Mouse (Mus musculus) hindbrain, postnatal 0 days (tissue): ENCODE data around the gene Amotl1. TPM values are rescaled to one million over a fixed set of nuclear protein-coding genes. Genes with fewer than 3 reads are reported as not detected.

Experiments used
- ATAC-seq: fragments of 200-750 bp; cut with Nextera tagmentation; 2 replicates; pipeline ENCODE4 v1.8.0; 2017; ENCODE audit warnings: mild to moderate bottlenecking, moderate TSS enrichment, moderate library complexity
- DNase-seq: peaks from one replicate; pipeline ENCODE4 v3.0.0-alpha.2; 2015; ENCODE audit warnings: low spot score
- H3K27ac ChIP-seq: fragments of 300-500 bp; sonication (generic); 2 replicates; pipeline ENCODE4 v1.5.1; 2014; ENCODE audit warnings: mild to moderate bottlenecking
- H3K27me3 ChIP-seq: fragments of 300-500 bp; sonication (generic); 2 replicates; pipeline ENCODE4 v1.6.1; 2014; ENCODE audit warnings: low read length, mixed read lengths; ENCODE audit not compliant: insufficient read depth
- H3K36me3 ChIP-seq: fragments of 300-500 bp; sonication (generic); 2 replicates; pipeline ENCODE4 v1.6.1; 2014; ENCODE audit warnings: low read length, mixed read lengths; ENCODE audit not compliant: insufficient read depth
- H3K4me1 ChIP-seq: fragments of 300-500 bp; sonication (generic); 2 replicates; pipeline ENCODE4 v1.6.1; 2014; ENCODE audit warnings: antibody characterized with exemption, low read length, mixed read lengths; ENCODE audit not compliant: insufficient read depth
- H3K4me2 ChIP-seq: fragments of 300-500 bp; sonication (generic); 2 replicates; pipeline ENCODE4 v1.6.1; 2014; ENCODE audit warnings: low read depth, mild to moderate bottlenecking, low read length, moderate library complexity, mixed read lengths
- H3K4me3 ChIP-seq: fragments of 300-500 bp; sonication (generic); 2 replicates; pipeline ENCODE4 v1.5.1; 2014; ENCODE audit warnings: low read length
- H3K9ac ChIP-seq: fragments of 300-500 bp; sonication (generic); replicated peaks from 2 replicates; pipeline ENCODE4 v1.6.1; 2014; ENCODE audit warnings: mild to moderate bottlenecking, low read length, moderate library complexity, mixed read lengths
- H3K9me3 ChIP-seq: fragments of 300-500 bp; sonication (generic); 2 replicates; pipeline ENCODE4 v1.6.1; 2016; ENCODE audit warnings: low read length, mixed read lengths
- CTCF ChIP-seq: IDR thresholded peaks from 2 replicates; pipeline ENCODE4 v1.5.1; 2016; ENCODE audit warnings: antibody characterized with exemption, control low read depth, low read depth
- WGBS: fragments of 180-500 bp; shearing (Covaris S2); extraction: QIAGEN DNeasy Blood & Tissue Kit; methylation state at CpG from one replicate; pipeline ENCODE4 v1.1.7; 2014; 5-methylcytosine and 5-hydroxymethylcytosine counted together
- polyA plus RNA-seq: library from polyadenylated mRNA; unstranded; fragments of >200 nt; fragmentation: Nextera tagmentation; extraction: Ambion mirVana; gene quantifications from 2 replicates; pipeline ENCODE4 v1.2.1, GENCODE M21; 2015
- total RNA-seq: library from RNA; depleted of rRNA; stranded (reverse); fragments of >200 nt; gene quantifications from 2 replicates; pipeline ENCODE4 v1.2.3, GENCODE M21; 2014

The Amotl1 gene
- total and polyA plus RNA-seq, 2 experiments from 2014 or later, result 4.4 to 27.0 TPM

GRCm38 (mm10) chr9:14563351-14563750 is 81.5 kb downstream of the Amotl1 start:
- H3K4me2 ChIP-seq, result no peak overlapping the region
- no peak overlapping the region for H3K27ac ChIP-seq
- H3K27me3 ChIP-seq, result no peaks in the 10 kb centered on the region
- ATAC-seq (no peak), DNase-seq (no peak)
- H3K9ac ChIP-seq, result no peak overlapping the region
- no peaks in the 10 kb centered on the region for H3K4me1 ChIP-seq
- no peaks in the 10 kb centered on the region for H3K9me3 ChIP-seq
- H3K36me3 ChIP-seq, result peaks cover 4% of the 10 kb centered on the region; the same call in 1 of the 2 replicates
- no peak for TF ChIP-seq CTCF
- no peak overlapping the region for H3K4me3 ChIP-seq
- WGBS, result 89% methylated on average over 7 of the region's 7 CpGs

GRCm38 (mm10) chr9:14560545-14560944 is 84.3 kb downstream of the Amotl1 start:
- Histone ChIP-seq H3K4me3 (no peak overlapping the region), H3K9me3 (no peaks in the 10 kb centered on the region), H3K27me3 (no peaks in the 10 kb centered on the region), H3K9ac (no peak overlapping the region), H3K27ac (no peak overlapping the region), H3K4me2 (no peak overlapping the region), H3K4me1 (no peaks in the 10 kb centered on the region), H3K36me3 (peaks cover 2% of the 10 kb centered on the region; the same call in 1 of the 2 replicates)
- no peak for TF ChIP-seq CTCF
- ATAC-seq (no peak), DNase-seq (no peak)
- 56% methylated on average over 4 of the region's 4 CpGs for WGBS

- 0 out of 2 replicates have a peak, but pooled peaks have one; percentile 11 for ATAC-seq
- H3K4me2 ChIP-seq, result no peak overlapping the region
- H3K36me3 ChIP-seq, result peaks cover 5% of the 10 kb centered on the region; the same call in 1 of the 2 replicates
- H3K4me3 ChIP-seq, result no peak overlapping the region
- no peak for DNase-seq
- H3K4me1 ChIP-seq, result no peaks in the 10 kb centered on the region
- no peak for TF ChIP-seq CTCF
- H3K27ac ChIP-seq, result no peak overlapping the region
- 74% methylated on average over 9 of the region's 9 CpGs for WGBS
- H3K9ac ChIP-seq, result no peak overlapping the region
- H3K9me3 ChIP-seq, result no peaks in the 10 kb centered on the region
- H3K27me3 ChIP-seq, result no peaks in the 10 kb centered on the region
Observed at GRCm38 (mm10) chr9:14559996-14560395, 84.9 kb downstream of the Amotl1 start.

- Histone ChIP-seq H3K9me3 (no peaks in the 10 kb centered on the region), H3K4me3 (no peak overlapping the region), H3K9ac (no peak overlapping the region), H3K27ac (no peak overlapping the region), H3K4me2 (no peak overlapping the region), H3K36me3 (peaks cover 5% of the 10 kb centered on the region; the same call in 1 of the 2 replicates), H3K27me3 (no peaks in the 10 kb centered on the region), H3K4me1 (no peaks in the 10 kb centered on the region)
- 0 out of 2 replicates have a peak, but pooled peaks have one; percentile 57 for ATAC-seq
- TF ChIP-seq CTCF, result no peak
- 70% methylated on average over 10 of the region's 10 CpGs for WGBS
- DNase-seq, result no peak
Observed at GRCm38 (mm10) chr9:14559430-14559829, 85.4 kb downstream of the Amotl1 start.

GRCm38 (mm10) chr9:14558332-14558731 is 86.5 kb downstream of the Amotl1 start:
- DNase-seq, result no peak
- no peak for ATAC-seq
- Histone ChIP-seq H3K27ac (no peak overlapping the region), H3K4me1 (no peaks in the 10 kb centered on the region), H3K4me3 (no peak overlapping the region), H3K4me2 (no peak overlapping the region), H3K36me3 (peaks cover 5% of the 10 kb centered on the region; the same call in 1 of the 2 replicates), H3K27me3 (no peaks in the 10 kb centered on the region), H3K9ac (no peak overlapping the region), H3K9me3 (no peaks in the 10 kb centered on the region)
- WGBS, result 87% methylated on average over 10 of the region's 10 CpGs
- TF ChIP-seq CTCF, result no peak

- Histone ChIP-seq H3K27ac (no peak overlapping the region), H3K9me3 (no peaks in the 10 kb centered on the region), H3K27me3 (no peaks in the 10 kb centered on the region), H3K9ac (no peak overlapping the region), H3K4me2 (no peak overlapping the region), H3K36me3 (peaks cover 18% of the 10 kb centered on the region; the same call in 1 of the 2 replicates), H3K4me1 (no peaks in the 10 kb centered on the region), H3K4me3 (no peak overlapping the region)
- 82% methylated on average over 11 of the region's 11 CpGs for WGBS
- DNase-seq (no peak), ATAC-seq (no peak)
- TF ChIP-seq CTCF, result no peak
Observed at GRCm38 (mm10) chr9:14548366-14548761, 96.5 kb downstream of the Amotl1 start.

GRCm38 (mm10) chr9:14547584-14548365 is 97.1 kb downstream of the Amotl1 start:
- H3K4me2 ChIP-seq, result no peak overlapping the region
- no peak for DNase-seq
- no peak for ATAC-seq
- no peaks in the 10 kb centered on the region for H3K9me3 ChIP-seq
- 73% methylated on average over 12 of the region's 12 CpGs for WGBS
- TF ChIP-seq CTCF, result no peak
- H3K27ac ChIP-seq, result no peak overlapping the region
- H3K9ac ChIP-seq, result no peak overlapping the region
- H3K4me3 ChIP-seq, result no peak overlapping the region
- H3K4me1 ChIP-seq, result no peaks in the 10 kb centered on the region
- no peaks in the 10 kb centered on the region for H3K27me3 ChIP-seq
- peaks cover 18% of the 10 kb centered on the region; the same call in 1 of the 2 replicates for H3K36me3 ChIP-seq
